Mouse (Mus musculus): ENCODE measurements at regions not wholly inside any gene's neighbourhood (a gene's known extent, or its start where the extent isn't known, plus 50 kb on each side); places are given as distances from the start of the nearest gene placed in this dataset.
"Not testable (repeated sequence)": the region's sequence is repeated elsewhere in the genome, so short reads cannot be mapped to it uniquely, and the experiment has no call there.

- H3K9me3 ChIP-seq (ENCODE audit: control insufficient read depth, low read length); H3K36me3 ChIP-seq (ENCODE audit: control insufficient read depth, insufficient read depth, low read length); H3K4me2 ChIP-seq (ENCODE audit: low read length); H3K9ac ChIP-seq (ENCODE audit: low read depth, low read length); H3K4me3 ChIP-seq (ENCODE audit: low read length); H3K27me3 ChIP-seq (replicated peaks; ENCODE audit: control insufficient read depth, insufficient read depth, low read length); ATAC-seq; H3K27ac ChIP-seq (ENCODE audit: low read depth, low read length); H3K4me1 ChIP-seq (ENCODE audit: control insufficient read depth, insufficient read depth, low read depth, low read length): not testable (repeated sequence)
- WGBS: 95% methylated on average over 1 of the region's 1 CpGs
These were observed 1214.2 kb downstream of the Adam6a start for GRCm38 (mm10) chr12:114757948-114758347.

GRCm38 (mm10) chr12:114764211-114764610, 1220.5 kb downstream of the Adam6a start:
- not testable (repeated sequence) for H3K27ac ChIP-seq (ENCODE audit: low read depth, low read length); H3K36me3 ChIP-seq (ENCODE audit: control insufficient read depth, insufficient read depth, low read length); H3K27me3 ChIP-seq (replicated peaks; ENCODE audit: control insufficient read depth, insufficient read depth, low read length); H3K9ac ChIP-seq (ENCODE audit: low read depth, low read length); ATAC-seq; H3K4me2 ChIP-seq (ENCODE audit: low read length); H3K4me3 ChIP-seq (ENCODE audit: low read length); H3K4me1 ChIP-seq (ENCODE audit: control insufficient read depth, insufficient read depth, low read depth, low read length)
- peaks cover 17% of the 10 kb centered on the region for H3K9me3 ChIP-seq (ENCODE audit: control insufficient read depth, low read length)
- 83% methylated on average over 2 of the region's 3 CpGs for WGBS

- not testable (repeated sequence) for H3K9ac ChIP-seq (ENCODE audit: low read depth, low read length); H3K4me3 ChIP-seq (ENCODE audit: low read length); H3K4me1 ChIP-seq (ENCODE audit: control insufficient read depth, insufficient read depth, low read depth, low read length); H3K36me3 ChIP-seq (ENCODE audit: control insufficient read depth, insufficient read depth, low read length); H3K27ac ChIP-seq (ENCODE audit: low read depth, low read length); H3K27me3 ChIP-seq (replicated peaks; ENCODE audit: control insufficient read depth, insufficient read depth, low read length); ATAC-seq; H3K4me2 ChIP-seq (ENCODE audit: low read length)
- WGBS: 77% methylated on average over 2 of the region's 2 CpGs
- peaks cover 54% of the 10 kb centered on the region for H3K9me3 ChIP-seq (ENCODE audit: control insufficient read depth, low read length)
These were observed 1231.7 kb downstream of the Adam6a start for GRCm38 (mm10) chr12:114775414-114775813.

GRCm38 (mm10) chr12:114804422-114804821, 1243.1 kb upstream of the Zfp386 start:
- no peak for ATAC-seq
- no peak overlapping the region for H3K27ac ChIP-seq (ENCODE audit: low read depth, low read length)
- no peaks in the 10 kb centered on the region for H3K36me3 ChIP-seq (ENCODE audit: control insufficient read depth, insufficient read depth, low read length)
- H3K9me3 ChIP-seq (ENCODE audit: control insufficient read depth, low read length): peaks cover 10% of the 10 kb centered on the region; the same call in 1 of the 2 replicates
- H3K4me3 ChIP-seq (ENCODE audit: low read length): no peak overlapping the region
- no peaks in the 10 kb centered on the region for H3K27me3 ChIP-seq (replicated peaks; ENCODE audit: control insufficient read depth, insufficient read depth, low read length)
- no peaks in the 10 kb centered on the region for H3K4me1 ChIP-seq (ENCODE audit: control insufficient read depth, insufficient read depth, low read depth, low read length)
- no peak overlapping the region for H3K4me2 ChIP-seq (ENCODE audit: low read length)
- no peak overlapping the region for H3K9ac ChIP-seq (ENCODE audit: low read depth, low read length)

GRCm38 (mm10) chr12:114809186-114809585, 1238.3 kb upstream of the Zfp386 start:
- Histone ChIP-seq H3K4me1 (ENCODE audit: control insufficient read depth, insufficient read depth, low read depth, low read length) (no peaks in the 10 kb centered on the region), H3K36me3 (ENCODE audit: control insufficient read depth, insufficient read depth, low read length) (no peaks in the 10 kb centered on the region), H3K9ac (ENCODE audit: low read depth, low read length) (no peak overlapping the region), H3K27ac (ENCODE audit: low read depth, low read length) (no peak overlapping the region), H3K4me2 (ENCODE audit: low read length) (no peak overlapping the region), H3K4me3 (ENCODE audit: low read length) (no peak overlapping the region), H3K27me3 (replicated peaks; ENCODE audit: control insufficient read depth, insufficient read depth, low read length) (no peaks in the 10 kb centered on the region), H3K9me3 (ENCODE audit: control insufficient read depth, low read length) (peaks cover 13% of the 10 kb centered on the region; the same call in 1 of the 2 replicates)
- WGBS: 74% methylated on average over 1 of the region's 1 CpGs
- ATAC-seq: no peak

DNA sequence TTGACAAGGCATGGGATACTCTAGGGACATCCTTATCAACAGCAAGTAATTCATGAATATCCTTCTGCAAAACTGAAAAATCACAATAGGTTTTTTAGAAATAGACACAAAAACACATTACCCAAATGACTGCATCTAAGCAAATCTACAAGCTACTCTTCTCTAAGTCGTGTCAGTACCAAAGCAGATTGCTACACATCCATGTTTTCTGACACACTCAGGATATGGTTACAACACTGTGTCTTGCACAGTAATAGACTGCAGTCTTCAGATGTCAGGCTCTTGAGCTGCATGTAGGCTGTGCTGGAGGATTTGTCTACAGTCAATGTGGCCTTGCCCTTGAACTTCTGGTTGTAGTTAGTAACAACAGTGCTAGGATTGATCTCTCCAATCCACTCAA, 1230.7 kb upstream of the Zfp386 start:
- H3K4me1 ChIP-seq (ENCODE audit: control insufficient read depth, insufficient read depth, low read depth, low read length); H3K4me2 ChIP-seq (ENCODE audit: low read length); H3K9me3 ChIP-seq (ENCODE audit: control insufficient read depth, low read length); H3K36me3 ChIP-seq (ENCODE audit: control insufficient read depth, insufficient read depth, low read length); H3K9ac ChIP-seq (ENCODE audit: low read depth, low read length); ATAC-seq; H3K4me3 ChIP-seq (ENCODE audit: low read length); H3K27ac ChIP-seq (ENCODE audit: low read depth, low read length); H3K27me3 ChIP-seq (replicated peaks; ENCODE audit: control insufficient read depth, insufficient read depth, low read length): not testable (repeated sequence)
- WGBS: 64% methylated on average over 1 of the region's 1 CpGs

GRCm38 (mm10) chr12:114832916-114833315, 1214.6 kb upstream of the Zfp386 start:
- no peaks in the 10 kb centered on the region for H3K4me1 ChIP-seq (ENCODE audit: control insufficient read depth, insufficient read depth, low read depth, low read length)
- H3K27ac ChIP-seq (ENCODE audit: low read depth, low read length): no peak overlapping the region
- H3K9ac ChIP-seq (ENCODE audit: low read depth, low read length): no peak overlapping the region
- peaks cover 14% of the 10 kb centered on the region for H3K9me3 ChIP-seq (ENCODE audit: control insufficient read depth, low read length)
- H3K4me2 ChIP-seq (ENCODE audit: low read length): no peak overlapping the region
- no peak for ATAC-seq
- H3K36me3 ChIP-seq (ENCODE audit: control insufficient read depth, insufficient read depth, low read length): no peaks in the 10 kb centered on the region
- no peak overlapping the region for H3K4me3 ChIP-seq (ENCODE audit: low read length)
- no peaks in the 10 kb centered on the region for H3K27me3 ChIP-seq (replicated peaks; ENCODE audit: control insufficient read depth, insufficient read depth, low read length)
